In the genomic region with DNA sequence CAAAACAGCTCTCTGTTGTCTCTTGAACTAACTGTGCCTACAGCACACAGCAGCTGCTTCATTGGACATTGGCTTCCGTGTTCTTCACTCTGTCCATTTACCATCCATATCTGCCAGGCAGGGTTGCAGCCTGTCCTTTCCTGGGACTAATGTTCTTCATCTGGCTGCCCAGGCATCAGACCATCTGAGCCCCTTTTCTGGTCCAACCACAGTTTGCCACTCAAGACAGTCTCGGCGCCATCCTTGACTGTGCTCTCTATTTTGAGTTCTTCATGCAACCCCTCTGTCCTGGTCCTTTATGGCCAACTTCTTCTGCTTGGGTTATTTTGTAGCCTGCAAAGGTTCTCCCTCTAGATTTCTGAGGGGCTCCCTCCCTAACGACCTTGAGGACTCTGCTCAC, we compare ENCODE assay signal across 36 mouse cellular contexts. TPM values are rescaled to one million over a fixed set of nuclear protein-coding genes. Genes with fewer than 3 reads are reported as not detected.
"Had no signal": no experiment of that assay in that cellular context is flagged by ENCODE, and none has a peak within 500 bp of the region (broad histone marks: within the 10 kb centered on the region; RNA-seq: fewer than 3 reads in every experiment).

No protein-coding gene starts in this region.

- H3K36me3 ChIP-seq: limb, embryonic 10.5 days; limb, embryonic 12.5 days; limb, embryonic 13.5 days; limb, embryonic 15.5 days; liver, embryonic 12.5 days; liver, embryonic 13.5 days; liver, embryonic 15.5 days; lung, embryonic 15.5 days; midbrain, embryonic 10.5 days; midbrain, embryonic 12.5 days; midbrain, embryonic 13.5 days; midbrain, embryonic 15.5 days; neural tube, embryonic 12.5 days had no signal

- H3K27me3 ChIP-seq: limb, embryonic 12.5 days; limb, embryonic 13.5 days; limb, embryonic 15.5 days; liver, embryonic 12.5 days; liver, embryonic 13.5 days; liver, embryonic 15.5 days; lung, embryonic 15.5 days; megakaryocyte, embryonic 14.5 days; midbrain, embryonic 12.5 days; midbrain, embryonic 13.5 days; midbrain, embryonic 15.5 days; neural tube, embryonic 12.5 days had no signal

- H3K4me3 ChIP-seq: limb, embryonic 10.5 days; limb, embryonic 12.5 days; limb, embryonic 13.5 days; limb, embryonic 15.5 days; liver, embryonic 12.5 days; liver, embryonic 13.5 days; liver, embryonic 15.5 days; lung, embryonic 15.5 days; megakaryocyte, embryonic 14.5 days; midbrain, embryonic 10.5 days; midbrain, embryonic 12.5 days; midbrain, embryonic 13.5 days; midbrain, embryonic 15.5 days; myocyte; neural tube, embryonic 12.5 days had no signal

- H3K4me2 ChIP-seq: limb, embryonic 12.5 days; limb, embryonic 13.5 days; limb, embryonic 15.5 days; liver, embryonic 11.5 days; liver, embryonic 12.5 days; liver, embryonic 13.5 days; liver, embryonic 15.5 days; lung, embryonic 14.5 days; lung, embryonic 15.5 days; midbrain, embryonic 11.5 days; midbrain, embryonic 12.5 days; midbrain, embryonic 13.5 days; midbrain, embryonic 15.5 days; neural tube, embryonic 12.5 days had no signal

- ATAC-seq: liver, embryonic 12.5 days; liver, postnatal 0 days; lung, postnatal 0 days; midbrain, embryonic 13.5 days; midbrain, embryonic 15.5 days; midbrain, embryonic 16.5 days had no signal

- H3K9ac ChIP-seq: limb, embryonic 12.5 days; limb, embryonic 13.5 days; limb, embryonic 15.5 days; liver, embryonic 12.5 days; liver, embryonic 13.5 days; liver, embryonic 14.5 days; liver, embryonic 15.5 days; liver, postnatal 0 days; lung, embryonic 14.5 days; lung, embryonic 15.5 days; midbrain, embryonic 12.5 days; midbrain, embryonic 13.5 days; midbrain, embryonic 15.5 days; neural tube, embryonic 12.5 days had no signal

- H3K27ac ChIP-seq: limb, embryonic 10.5 days; limb, embryonic 12.5 days; limb, embryonic 13.5 days; limb, embryonic 15.5 days; liver, embryonic 12.5 days; liver, embryonic 13.5 days; liver, embryonic 14.5 days; liver, embryonic 15.5 days; lung, embryonic 15.5 days; macrophage; midbrain, embryonic 10.5 days; midbrain, embryonic 12.5 days; midbrain, embryonic 13.5 days; midbrain, embryonic 15.5 days; neural tube, embryonic 12.5 days had no signal

- H3K4me1 ChIP-seq: liver, embryonic 12.5 days; liver, embryonic 13.5 days; liver, embryonic 15.5 days; megakaryocyte, embryonic 14.5 days; midbrain, embryonic 13.5 days had no signal

- H3K9me3 ChIP-seq: limb, embryonic 10.5 days; limb, embryonic 12.5 days; limb, embryonic 13.5 days; limb, embryonic 15.5 days; liver, embryonic 12.5 days; liver, embryonic 13.5 days; liver, embryonic 15.5 days; lung, embryonic 15.5 days; midbrain, embryonic 10.5 days; midbrain, embryonic 12.5 days; midbrain, embryonic 13.5 days; midbrain, embryonic 15.5 days; neural tube, embryonic 12.5 days had no signal

- DNase-seq: left cerebral cortex, postnatal 4 days; liver; liver, embryonic 13.5 days; liver, postnatal 0 days; lung, adult 18-20 months; lung, adult 2 months; lung, embryonic 14.5 days; lung, postnatal 10 days; lung, postnatal 14 days; lung, postnatal 36 days; lung, postnatal 4 days; midbrain, embryonic 14.5 days had no signal

RNA-seq across cellular contexts. Expression of a gene that starts 38.5 kb away (rescaled TPM):
- total RNA-seq: liver, adult 2 months; megakaryocyte progenitor cell, adult 5-6 weeks; megakaryocyte-erythroid progenitor cell, adult 5-6 weeks; monocyte, adult 5-6 weeks had no signal
- polyA plus RNA-seq: liver, adult 2 months; macrophage had no signal
